Mouse (Mus musculus) embryonic facial prominence, embryonic 12.5 days (tissue): Measurements from ENCODE around the gene Ttbk1. TPM values are rescaled to one million over a fixed set of nuclear protein-coding genes. Genes with fewer than 3 reads are reported as not detected.

Experiments used
- ATAC-seq: fragments of 200-750 bp; cut with Nextera tagmentation; 2 replicates; pipeline ENCODE4 v1.8.0; 2017; ENCODE audit not compliant: insufficient number of reproducible peaks, insufficient read depth, low FRiP score, low TSS enrichment
- H3K27ac ChIP-seq: fragments of 300-500 bp; sonication (generic); 2 replicates; pipeline ENCODE4 v1.5.1; 2016; ENCODE audit warnings: mild to moderate bottlenecking
- H3K27me3 ChIP-seq: fragments of 300-500 bp; sonication (generic); 2 replicates; pipeline ENCODE4 v1.6.1; 2016; ENCODE audit warnings: mild to moderate bottlenecking, moderate library complexity
- H3K36me3 ChIP-seq: fragments of 300-500 bp; sonication (generic); 2 replicates; pipeline ENCODE4 v1.6.1; 2016; ENCODE audit warnings: mild to moderate bottlenecking
- H3K4me1 ChIP-seq: fragments of 300-500 bp; sonication (generic); 2 replicates; pipeline ENCODE4 v1.6.1; 2016
- H3K4me2 ChIP-seq: fragments of 300-500 bp; sonication (generic); replicated peaks from 2 replicates; pipeline ENCODE4 v1.6.1; 2016; ENCODE audit warnings: mild to moderate bottlenecking, moderate library complexity
- H3K4me3 ChIP-seq: fragments of 300-500 bp; sonication (generic); 2 replicates; pipeline ENCODE4 v1.5.1; 2016; ENCODE audit warnings: mild to moderate bottlenecking
- H3K9ac ChIP-seq: fragments of 300-500 bp; sonication (generic); 2 replicates; pipeline ENCODE4 v1.6.1; 2016; ENCODE audit warnings: mild to moderate bottlenecking, moderate library complexity
- H3K9me3 ChIP-seq: fragments of 300-500 bp; sonication (generic); 2 replicates; pipeline ENCODE4 v1.6.1; 2016; ENCODE audit warnings: mild to moderate bottlenecking, moderate library complexity
- WGBS: fragments of 180-500 bp; shearing (Covaris S2); methylation state at CpG from one replicate; pipeline ENCODE4 v1.1.7; 2016; 5-methylcytosine and 5-hydroxymethylcytosine counted together
- polyA plus RNA-seq: library from polyadenylated mRNA; unstranded; fragments of >200 nt; fragmentation: Nextera tagmentation; extraction: Ambion mirVana; gene quantifications from 2 replicates; pipeline ENCODE4 v1.2.1, GENCODE M21; 2016

Ttbk1 gene
- polyA plus RNA-seq: 0.88 and 1.3 TPM in 2 replicates

GRCm38 (mm10) chr17:46487431-46487830 is at the start of gene Ttbk1:
Gene Ttbk1, minus strand, starts transcription at chr17:46487675.
- H3K27ac ChIP-seq: no peak within 1 kb of the TSS
- H3K4me2 ChIP-seq: peak within 1 kb of the TSS; percentile 73
- peak within 1 kb of the TSS; percentile 47 for H3K4me3 ChIP-seq
- no peak for ATAC-seq
- H3K9me3 ChIP-seq: no peaks in the 10 kb centered on the region
- H3K4me1 ChIP-seq: 0 out of 2 replicates have a peak, but pooled peaks cover 3% of the 10 kb centered on the region
- no peaks in the 10 kb centered on the region for H3K36me3 ChIP-seq
- peak within 1 kb of the TSS; percentile 53 for H3K9ac ChIP-seq
- WGBS: 1% methylated on average over 6 of the region's 49 CpGs
- H3K27me3 ChIP-seq: peaks cover 69% of the 10 kb centered on the region

- peaks cover 4% of the 10 kb centered on the region; the same call in 1 of the 2 replicates for H3K4me1 ChIP-seq
- H3K4me2 ChIP-seq: no peak overlapping the region
- H3K9ac ChIP-seq: no peak overlapping the region
- ATAC-seq: no peak
- 36% methylated on average over 12 of the region's 12 CpGs for WGBS
- H3K27ac ChIP-seq: no peak overlapping the region
- peaks cover 30% of the 10 kb centered on the region for H3K27me3 ChIP-seq
- H3K9me3 ChIP-seq: no peaks in the 10 kb centered on the region
- no peak overlapping the region for H3K4me3 ChIP-seq
- H3K36me3 ChIP-seq: peaks cover 4% of the 10 kb centered on the region; the same call in 1 of the 2 replicates
Measured at GRCm38 (mm10) chr17:46525579-46526307, 38.3 kb upstream of the Ttbk1 start.

- 82% methylated on average over 10 of the region's 10 CpGs for WGBS
- Histone ChIP-seq H3K9ac (no peak overlapping the region), H3K4me3 (no peak overlapping the region), H3K4me2 (no peak overlapping the region), H3K27ac (no peak overlapping the region), H3K9me3 (no peaks in the 10 kb centered on the region), H3K4me1 (peaks cover 4% of the 10 kb centered on the region), H3K27me3 (peaks cover 33% of the 10 kb centered on the region), H3K36me3 (peaks cover 4% of the 10 kb centered on the region; the same call in 1 of the 2 replicates)
- ATAC-seq: no peak
Measured at GRCm38 (mm10) chr17:46525065-46525464, 37.6 kb upstream of the Ttbk1 start.

- Histone ChIP-seq H3K27ac (no peak overlapping the region), H3K36me3 (peaks cover 4% of the 10 kb centered on the region; the same call in 1 of the 2 replicates), H3K4me3 (no peak overlapping the region), H3K9ac (no peak overlapping the region), H3K27me3 (peaks cover 36% of the 10 kb centered on the region), H3K4me2 (no peak overlapping the region), H3K4me1 (peaks cover 4% of the 10 kb centered on the region), H3K9me3 (no peaks in the 10 kb centered on the region)
- ATAC-seq: no peak
- WGBS: 31% methylated on average over 24 of the region's 24 CpGs
Measured at GRCm38 (mm10) chr17:46521963-46522668, 34.6 kb upstream of the Ttbk1 start.

GRCm38 (mm10) chr17:46521174-46521573 is 33.7 kb upstream of the Ttbk1 start:
- ATAC-seq: no peak

DNA sequence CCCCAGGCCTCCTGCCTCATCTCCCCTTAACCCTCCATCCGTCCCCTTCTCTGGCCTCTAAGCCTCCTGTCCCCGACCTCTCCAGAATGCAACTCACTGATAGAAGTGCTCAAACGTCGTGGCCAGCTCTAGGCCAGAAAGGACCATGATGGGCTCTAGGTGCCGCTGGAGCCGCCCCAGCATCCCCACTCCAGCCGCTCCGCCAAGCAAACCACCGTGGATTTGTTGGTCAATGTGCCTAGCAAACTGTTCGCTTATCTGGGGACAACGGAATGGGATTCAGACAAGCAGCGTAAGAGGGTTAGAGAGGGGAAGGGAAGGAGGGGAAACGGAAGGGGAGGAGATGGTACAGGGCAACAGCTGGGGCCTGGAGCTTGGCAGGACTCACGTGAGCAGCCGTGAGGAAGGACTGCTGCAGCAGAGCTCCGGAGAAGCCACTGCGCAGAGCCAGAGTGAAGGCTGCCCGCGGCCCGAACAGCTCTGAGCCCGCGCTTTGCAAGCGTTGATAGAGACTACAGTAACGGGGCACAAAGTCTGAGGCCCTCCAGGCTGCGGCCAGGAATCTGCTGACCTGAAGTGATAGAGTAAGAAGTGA is 33.0 kb upstream of the Ttbk1 start:
- peak overlapping the region; percentile 34; the same call in 1 of the 2 replicates for H3K9ac ChIP-seq
- ATAC-seq: no peak
- peaks cover 36% of the 10 kb centered on the region for H3K27me3 ChIP-seq
- peaks cover 4% of the 10 kb centered on the region for H3K4me1 ChIP-seq
- 46% methylated on average over 25 of the region's 25 CpGs for WGBS
- peak overlapping the region; percentile 25 for H3K4me3 ChIP-seq
- peak overlapping the region; percentile 43 for H3K4me2 ChIP-seq
- H3K27ac ChIP-seq: no peak overlapping the region
- no peaks in the 10 kb centered on the region for H3K9me3 ChIP-seq
- H3K36me3 ChIP-seq: no peaks in the 10 kb centered on the region

More at GRCm38 (mm10) chr17:46521174-46521573, 33.7 kb upstream of the Ttbk1 start:
- peaks cover 4% of the 10 kb centered on the region for H3K4me1 ChIP-seq
- peak overlapping the region; percentile 43 for H3K4me2 ChIP-seq
- 76% methylated on average over 9 of the region's 9 CpGs for WGBS
- H3K27ac ChIP-seq: no peak overlapping the region
- peaks cover under 1% of the 10 kb centered on the region; the same call in 1 of the 2 replicates for H3K36me3 ChIP-seq
- H3K9ac ChIP-seq: no peak overlapping the region
- 0 out of 2 replicates have a peak overlapping the region, but pooled peaks have one; percentile 25 for H3K4me3 ChIP-seq
- H3K27me3 ChIP-seq: peaks cover 36% of the 10 kb centered on the region
- no peaks in the 10 kb centered on the region for H3K9me3 ChIP-seq

- H3K4me1 ChIP-seq: peaks cover 4% of the 10 kb centered on the region
- H3K27me3 ChIP-seq: peaks cover 33% of the 10 kb centered on the region
- no peak overlapping the region for H3K27ac ChIP-seq
- H3K36me3 ChIP-seq: no peaks in the 10 kb centered on the region
- ATAC-seq: no peak
- H3K9ac ChIP-seq: peak overlapping the region; percentile 34
- peak overlapping the region; percentile 25 for H3K4me3 ChIP-seq
- no peaks in the 10 kb centered on the region for H3K9me3 ChIP-seq
- peak overlapping the region; percentile 43 for H3K4me2 ChIP-seq
- WGBS: 49% methylated on average over 10 of the region's 10 CpGs
Measured at GRCm38 (mm10) chr17:46519971-46520370, 32.5 kb upstream of the Ttbk1 start.

DNA sequence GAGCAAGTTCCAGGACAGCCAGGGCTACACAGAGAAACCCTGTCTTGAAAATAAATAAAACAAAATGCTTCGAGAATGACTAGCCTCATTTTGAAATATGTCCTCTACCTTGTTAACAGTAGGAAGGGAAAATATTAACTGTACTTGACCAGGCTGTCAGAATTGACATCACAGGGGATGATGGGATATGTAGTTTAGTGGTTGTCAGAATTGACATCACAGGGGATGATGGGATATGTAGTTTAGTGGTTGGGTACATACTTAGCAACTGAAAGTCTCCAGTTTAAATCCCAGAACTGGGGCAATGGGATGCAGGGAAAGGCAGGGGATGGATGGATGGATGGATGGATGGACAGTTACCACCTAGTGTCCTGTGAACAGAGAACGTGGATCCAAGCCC is 25.9 kb upstream of the Ttbk1 start:
- Histone ChIP-seq H3K9ac (no peak overlapping the region), H3K27me3 (no peaks in the 10 kb centered on the region), H3K4me3 (no peak overlapping the region), H3K36me3 (no peaks in the 10 kb centered on the region), H3K4me1 (no peaks in the 10 kb centered on the region), H3K27ac (no peak overlapping the region), H3K9me3 (no peaks in the 10 kb centered on the region), H3K4me2 (no peak overlapping the region)
- 64% methylated on average over 2 of the region's 2 CpGs for WGBS
- no peak for ATAC-seq

DNA sequence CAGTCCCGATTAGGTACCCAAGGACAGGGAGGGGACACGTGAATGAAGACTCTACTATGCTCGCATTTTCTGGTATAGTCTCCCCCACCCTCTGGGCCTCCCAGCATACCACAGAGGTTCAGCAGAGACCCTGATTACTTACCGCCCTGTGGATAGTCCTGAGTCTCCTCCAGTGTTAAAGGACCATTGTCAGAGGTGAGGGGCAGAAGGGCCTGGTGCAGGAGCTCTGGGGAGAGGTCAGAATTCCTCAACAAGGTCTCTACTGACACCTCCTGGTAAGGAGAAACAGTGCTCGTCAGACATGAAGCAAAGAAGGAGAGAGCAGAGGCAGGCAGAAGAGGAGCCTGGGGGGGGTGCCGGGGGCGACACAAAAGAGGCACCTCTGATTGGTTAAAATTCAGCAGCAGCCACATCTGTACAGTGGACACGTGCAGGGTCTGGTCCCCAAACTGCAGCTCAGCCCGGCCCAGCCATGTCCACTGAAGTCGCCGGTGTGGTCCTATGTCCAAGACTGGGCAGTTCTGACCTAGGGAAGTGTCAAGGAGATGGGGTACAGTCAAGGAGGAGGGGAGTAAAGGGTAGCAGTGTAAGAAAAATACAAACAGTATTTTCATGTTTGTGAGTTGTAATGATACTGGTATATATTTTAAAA is 23.7 kb upstream of the Ttbk1 start:
- Histone ChIP-seq H3K4me1 (no peaks in the 10 kb centered on the region), H3K27me3 (no peaks in the 10 kb centered on the region), H3K27ac (no peak overlapping the region), H3K9ac (no peak overlapping the region), H3K36me3 (no peaks in the 10 kb centered on the region), H3K4me3 (no peak overlapping the region), H3K4me2 (no peak overlapping the region), H3K9me3 (no peaks in the 10 kb centered on the region)
- ATAC-seq: no peak
- 47% methylated on average over 11 of the region's 11 CpGs for WGBS

- H3K27ac ChIP-seq: no peak overlapping the region
- 0 out of 2 replicates have a peak, but pooled peaks cover 8% of the 10 kb centered on the region for H3K36me3 ChIP-seq
- no peak for ATAC-seq
- no peaks in the 10 kb centered on the region for H3K9me3 ChIP-seq
- no peaks in the 10 kb centered on the region for H3K4me1 ChIP-seq
- H3K27me3 ChIP-seq: no peaks in the 10 kb centered on the region
- no peak overlapping the region for H3K4me3 ChIP-seq
- 82% methylated on average over 3 of the region's 3 CpGs for WGBS
- no peak overlapping the region for H3K4me2 ChIP-seq
- no peak overlapping the region for H3K9ac ChIP-seq
Measured at GRCm38 (mm10) chr17:46505617-46506016, 18.1 kb upstream of the Ttbk1 start.
